Comparison of ENCODE assay signal across 11 mouse cellular contexts in the genomic region with DNA sequence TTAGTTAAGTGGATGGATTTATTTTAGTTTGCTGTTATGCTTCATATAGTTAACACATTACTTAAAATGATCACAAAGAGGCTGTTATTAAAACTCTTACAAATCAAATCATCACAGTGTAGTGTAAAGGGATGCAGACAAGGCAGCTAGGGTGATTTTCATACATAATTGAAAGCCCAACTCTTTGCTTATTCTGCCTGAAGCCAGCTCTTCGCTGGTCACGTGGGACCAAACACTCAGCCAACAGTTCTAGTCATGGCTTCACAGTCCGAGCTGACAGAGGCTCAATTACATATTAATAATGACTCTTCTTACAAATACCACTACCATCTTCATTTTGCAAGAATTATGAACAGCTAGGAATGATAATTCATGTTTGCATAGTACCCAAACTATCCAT.
DNase-seq lines count a peak whose midpoint lies in the region; ATAC-seq and TF ChIP-seq lines count a peak whose summit lies in the region.
"Had no signal": no experiment of that assay in that cellular context is flagged by ENCODE, and none has a peak within 500 bp of the region (broad histone marks: within the 10 kb centered on the region; RNA-seq: fewer than 3 reads in every experiment).

No protein-coding gene starts in this region.

- peaks cover 3% of the 10 kb centered on the region; the same call in 1 of the 2 replicates for H3K4me1 ChIP-seq in heart, adult 2 months (ENCODE audit: control insufficient read depth, insufficient read depth, low read length)
- H3K4me1 ChIP-seq in hindbrain, embryonic 16.5 days (ENCODE audit: control insufficient read depth, insufficient read depth, low read depth, low read length): peaks cover 8% of the 10 kb centered on the region; the same call in 1 of the 2 replicates
- H3K4me1 ChIP-seq in midbrain, embryonic 15.5 days: peaks cover 8% of the 10 kb centered on the region

- H3K27ac ChIP-seq in heart, adult 2 months: no peak overlapping the region
- H3K27ac ChIP-seq in layer of hippocampus, adult 2 months: peak overlapping the region; percentile 64
- H3K27ac ChIP-seq in hindbrain, embryonic 16.5 days (ENCODE audit: low read depth, low read length): no peak overlapping the region
- no peak overlapping the region for H3K27ac ChIP-seq in midbrain, embryonic 15.5 days
- H3K27ac ChIP-seq: macrophage had no signal

- peak overlapping the region; percentile 34; the same call in 1 of the 2 replicates for H3K4me3 ChIP-seq in heart, adult 2 months
- peak overlapping the region; percentile 50 for H3K4me3 ChIP-seq in layer of hippocampus, adult 2 months
- H3K4me3 ChIP-seq in hindbrain, embryonic 16.5 days (ENCODE audit: low read length): no peak overlapping the region
- no peak overlapping the region for H3K4me3 ChIP-seq in midbrain, embryonic 15.5 days

- intact Hi-C loops in heart, adult 2 months (cut with DNase I): loop anchor here (5.0 kb wide), 1 partner anchor 113 kb away; a partner anchor contains a TSS
- intact Hi-C loops in heart, postnatal 25 days (cut with DNase I): loop anchor here (5.0 kb wide), 1 partner anchor 113 kb away; a partner anchor contains a TSS

- H3K79me2 ChIP-seq in heart, adult 2 months (replicated peaks; ENCODE audit: control insufficient read depth, insufficient read depth, low read length): no peaks in the 10 kb centered on the region

- DNase-seq in heart, adult 2 months: no peak
- no peak for DNase-seq in heart, postnatal 25 days (ENCODE audit: low spot score)
- DNase-seq in layer of hippocampus, adult 2 months (ENCODE audit: low spot score in 2 of 2): no peak
- no peak for DNase-seq in layer of hippocampus, adult 9-10 months (ENCODE audit: low spot score)
- DNase-seq: cerebellum, adult 8-10 months had no signal

- no peaks in the 10 kb centered on the region for H3K36me3 ChIP-seq in heart, adult 2 months (ENCODE audit: control insufficient read depth, insufficient read depth, low read length)
- H3K36me3 ChIP-seq in hindbrain, embryonic 16.5 days (ENCODE audit: control insufficient read depth, insufficient read depth, low read length): no peaks in the 10 kb centered on the region
- H3K36me3 ChIP-seq in midbrain, embryonic 15.5 days (replicated peaks): no peaks in the 10 kb centered on the region
- H3K36me3 ChIP-seq: heart, embryonic 12.5 days had no signal

- peak; percentile 58; the same call in 1 of the 2 replicates for ATAC-seq in hindbrain, embryonic 16.5 days
- ATAC-seq in midbrain, embryonic 15.5 days (replicated peaks): 0 out of 2 replicates have a peak, but pooled peaks have one; percentile 62
- ATAC-seq in megakaryocyte-erythroid progenitor cell, adult 5-6 weeks (replicated peaks; ENCODE audit: low FRiP score, low TSS enrichment, poor library complexity, severe bottlenecking): no peak

- no peaks in the 10 kb centered on the region for H3K27me3 ChIP-seq in heart, adult 2 months (ENCODE audit: control insufficient read depth, insufficient read depth, low read length)
- no peaks in the 10 kb centered on the region for H3K27me3 ChIP-seq in hindbrain, embryonic 16.5 days (replicated peaks; ENCODE audit: control insufficient read depth, insufficient read depth, low read length)
- no peaks in the 10 kb centered on the region for H3K27me3 ChIP-seq in midbrain, embryonic 15.5 days (replicated peaks)
- H3K27me3 ChIP-seq: CH12.LX; heart, embryonic 12.5 days had no signal

- no peak for TF ChIP-seq POLR2A in heart, adult 2 months (IDR thresholded peaks at IDR 0.05; ENCODE audit: insufficient read depth, low read depth, low read length)

- TF ChIP-seq EP300 in heart, adult 2 months (IDR thresholded peaks at IDR 0.05; ENCODE audit: insufficient read depth, low read depth, low read length): no peak

- TF ChIP-seq CTCF in heart, adult 2 months (IDR thresholded peaks at IDR 0.05): no peak
- TF ChIP-seq CTCF in layer of hippocampus, adult 2 months (conservative IDR thresholded peaks at IDR 0.05): no peak

- no peak overlapping the region for H3K9ac ChIP-seq in heart, adult 2 months (ENCODE audit: low read depth, low read length)
- no peak overlapping the region for H3K9ac ChIP-seq in hindbrain, embryonic 16.5 days (ENCODE audit: low read depth, low read length)
- no peak overlapping the region for H3K9ac ChIP-seq in midbrain, embryonic 15.5 days

- no peaks in the 10 kb centered on the region for H3K9me3 ChIP-seq in hindbrain, embryonic 16.5 days (ENCODE audit: control insufficient read depth, low read length)
- H3K9me3 ChIP-seq in midbrain, embryonic 15.5 days: no peaks in the 10 kb centered on the region
- H3K9me3 ChIP-seq: heart, embryonic 12.5 days had no signal

- H3K4me2 ChIP-seq in hindbrain, embryonic 16.5 days (ENCODE audit: low read length): no peak overlapping the region; the same call in 1 of the 2 replicates
- 0 out of 2 replicates have a peak overlapping the region, but pooled peaks have one; percentile 44 for H3K4me2 ChIP-seq in midbrain, embryonic 15.5 days

- 71% methylated on average over 3 of the region's 3 CpGs for WGBS in heart, adult 2 months
- 27% methylated on average over 3 of the region's 3 CpGs for WGBS in hindbrain, embryonic 16.5 days
- 42% methylated on average over 3 of the region's 3 CpGs for WGBS in midbrain, embryonic 15.5 days

Comparison
In these comparisons a context has a peak if more than half of its experiments do, and no peak if none do; other contexts are left out.
1. H3K4me3 ChIP-seq: peak in heart, adult 2 months (single experiment) and layer of hippocampus, adult 2 months (single experiment); none in hindbrain, embryonic 16.5 days (single experiment) and midbrain, embryonic 15.5 days (single experiment).